Mouse (Mus musculus) forebrain, embryonic 14.5 days (tissue): ENCODE measurements around the gene Gm45140. TPM values are rescaled to one million over a fixed set of nuclear protein-coding genes. Genes with fewer than 3 reads are reported as not detected.

Experiments used
- ATAC-seq: fragments of 200-750 bp; cut with Nextera tagmentation; 2 replicates; pipeline ENCODE4 v1.8.0; 2017; ENCODE audit warnings: mild to moderate bottlenecking, moderate library complexity
- DNase-seq: peaks from one replicate; pipeline ENCODE4 v3.0.0-alpha.2; 2015; ENCODE audit warnings: low spot score
- H3K27ac ChIP-seq: fragments of 300-500 bp; sonication (generic); 2 replicates; pipeline ENCODE4 v1.5.1; 2014; ENCODE audit warnings: low read depth, mild to moderate bottlenecking, control low read depth, low read length, moderate library complexity
- H3K27me3 ChIP-seq: fragments of 300-500 bp; sonication (generic); replicated peaks from 2 replicates; pipeline ENCODE4 v1.6.1; 2014; ENCODE audit warnings: low read length, control low read depth, mixed read lengths; ENCODE audit not compliant: control insufficient read depth, insufficient read depth
- H3K36me3 ChIP-seq: fragments of 300-500 bp; sonication (generic); 2 replicates; pipeline ENCODE4 v1.6.1; 2014; ENCODE audit warnings: low read length, control low read depth; ENCODE audit not compliant: control insufficient read depth, insufficient read depth
- H3K4me1 ChIP-seq: fragments of 300-500 bp; sonication (generic); 2 replicates; pipeline ENCODE4 v1.6.1; 2014; ENCODE audit warnings: antibody characterized with exemption, low read length, control low read depth; ENCODE audit not compliant: control insufficient read depth, insufficient read depth
- H3K4me2 ChIP-seq: fragments of 300-500 bp; sonication (generic); 2 replicates; pipeline ENCODE4 v1.6.1; 2014; ENCODE audit warnings: mild to moderate bottlenecking, control low read depth, low read length
- H3K4me3 ChIP-seq: fragments of 300-500 bp; sonication (generic); 2 replicates; pipeline ENCODE4 v1.5.1; 2014; ENCODE audit warnings: low read depth, low read length, control low read depth
- H3K9ac ChIP-seq: fragments of 300-500 bp; sonication (generic); 2 replicates; pipeline ENCODE4 v1.6.1; 2014; ENCODE audit warnings: mild to moderate bottlenecking, low read length, control low read depth, moderate library complexity
- H3K9me3 ChIP-seq: fragments of 300-500 bp; sonication (generic); replicated peaks from 2 replicates; pipeline ENCODE4 v1.6.1; 2016; ENCODE audit warnings: low read length, control low read depth, mixed read lengths; ENCODE audit not compliant: control insufficient read depth
- WGBS: fragments of 180-500 bp; shearing (Covaris S2); extraction: QIAGEN DNeasy Blood & Tissue Kit; methylation state at CpG from one replicate; pipeline ENCODE4 v1.1.7; 2014; 5-methylcytosine and 5-hydroxymethylcytosine counted together
- polyA plus RNA-seq: library from polyadenylated mRNA; unstranded; fragments of >200 nt; fragmentation: Nextera tagmentation; extraction: Ambion mirVana; gene quantifications from 2 replicates; pipeline ENCODE4 v1.2.1, GENCODE M21; 2014

Gm45140 gene
- polyA plus RNA-seq, result 1.2 and 2.4 TPM in 2 replicates

DNA sequence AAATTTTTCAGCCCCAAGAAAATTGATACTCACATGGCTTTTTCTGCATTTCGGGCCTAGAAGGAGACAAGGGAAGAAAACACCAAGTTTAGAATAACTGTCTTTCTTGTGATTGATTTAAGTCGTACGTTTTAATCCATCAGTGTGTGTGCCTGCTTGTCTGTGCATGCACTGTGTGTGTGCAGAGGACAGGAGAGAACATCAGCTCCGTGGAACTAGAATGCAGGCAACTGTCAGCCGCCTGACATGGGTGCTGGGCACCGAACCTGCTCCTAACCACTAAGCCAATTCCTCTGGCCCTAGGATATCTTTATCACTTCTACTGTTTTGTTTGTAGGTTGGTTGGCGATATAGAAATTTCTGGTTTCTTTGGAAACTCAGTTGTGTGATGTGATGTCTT lies at the start of gene Gm45140:
Gm45140 (minus strand) TSS at position 101 of the 400 bp plus-strand sequence.
- Histone ChIP-seq H3K4me3 (no peak within 1 kb of the TSS), H3K4me1 (peaks cover 6% of the 10 kb centered on the region; the same call in 1 of the 2 replicates), H3K36me3 (peaks cover 40% of the 10 kb centered on the region), H3K27me3 (no peaks in the 10 kb centered on the region), H3K9me3 (no peaks in the 10 kb centered on the region), H3K9ac (no peak within 1 kb of the TSS), H3K27ac (no peak within 1 kb of the TSS), H3K4me2 (no peak within 1 kb of the TSS)
- 96% methylated on average over 7 of the region's 7 CpGs for WGBS
- no peak for DNase-seq
- no peak for ATAC-seq

DNA sequence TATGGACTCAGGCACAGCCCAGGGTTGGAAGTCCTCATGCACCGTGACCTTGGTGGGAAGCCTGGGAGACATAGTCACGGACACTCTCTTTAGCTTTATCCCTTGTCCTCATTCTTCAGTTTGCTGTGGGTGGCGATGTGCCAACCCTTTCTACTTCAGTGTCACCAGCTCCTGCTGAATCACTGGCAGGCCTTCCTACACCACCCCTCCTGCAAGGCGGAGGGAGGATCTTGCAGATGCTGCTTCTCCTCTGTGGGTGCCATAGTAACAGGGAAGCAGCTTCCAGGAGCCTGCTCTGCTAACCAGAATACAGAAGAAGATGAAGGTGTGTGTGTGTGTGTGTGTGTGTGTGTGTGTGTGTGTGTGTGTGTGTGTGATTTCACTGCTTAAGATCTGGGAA lies 47.2 kb upstream of the Gm45140 start:
- ATAC-seq, result no peak

DNA sequence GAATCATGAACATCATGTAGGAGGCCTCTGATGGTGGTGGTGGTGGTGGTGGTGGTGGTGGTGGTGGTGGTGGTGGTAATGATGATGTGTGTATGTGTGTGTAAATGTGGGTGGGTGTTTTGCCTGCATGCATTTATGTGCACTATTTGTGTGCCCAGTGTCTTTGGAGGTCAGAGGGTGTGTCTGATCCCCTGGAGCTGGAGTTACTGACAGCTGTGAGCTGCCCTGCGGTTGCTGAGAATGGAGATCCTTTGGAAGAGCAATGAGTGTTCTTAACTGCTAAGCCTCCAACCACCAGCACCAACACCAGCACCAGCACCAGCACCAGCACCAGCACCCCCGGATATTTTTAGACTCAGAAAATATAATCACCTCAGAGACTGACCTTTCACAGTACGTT lies 46.6 kb upstream of the Gm45140 start:
- 79% methylated on average over 3 of the region's 3 CpGs for WGBS
- Histone ChIP-seq H3K27me3 (no peaks in the 10 kb centered on the region), H3K4me3 (no peak overlapping the region), H3K9ac (no peak overlapping the region), H3K27ac (no peak overlapping the region), H3K4me1 (no peaks in the 10 kb centered on the region), H3K36me3 (no peaks in the 10 kb centered on the region), H3K9me3 (no peaks in the 10 kb centered on the region), H3K4me2 (no peak overlapping the region)
- ATAC-seq (no peak), DNase-seq (no peak)

More for the DNA sequence above, 47.2 kb upstream of the Gm45140 start:
- 53% methylated on average over 4 of the region's 4 CpGs for WGBS
- DNase-seq, result peak; percentile 41
- Histone ChIP-seq H3K36me3 (no peaks in the 10 kb centered on the region), H3K4me3 (no peak overlapping the region), H3K4me1 (no peaks in the 10 kb centered on the region), H3K27ac (no peak overlapping the region), H3K9ac (no peak overlapping the region), H3K27me3 (no peaks in the 10 kb centered on the region), H3K9me3 (no peaks in the 10 kb centered on the region), H3K4me2 (no peak overlapping the region)

DNA sequence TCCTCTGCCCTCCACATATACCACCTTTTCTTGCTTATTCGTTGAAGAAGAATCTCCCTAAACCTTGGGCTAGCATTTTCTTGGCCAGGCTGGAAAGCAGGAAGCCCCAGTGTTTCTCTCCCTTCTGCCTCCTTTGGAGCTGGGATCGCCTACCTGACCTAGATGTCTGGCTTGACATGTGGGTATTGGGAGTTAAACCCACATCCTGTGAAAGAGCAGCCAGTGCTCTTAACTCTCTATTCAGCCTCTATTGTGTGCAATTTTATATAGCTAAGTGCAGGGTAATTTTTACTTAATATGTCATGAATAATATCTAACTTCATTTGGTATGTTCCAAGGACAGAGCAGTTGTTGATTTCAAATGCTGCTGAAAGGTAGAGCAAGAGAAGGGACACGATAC lies 44.0 kb upstream of the Gm45140 start:
- DNase-seq, result no peak
- Histone ChIP-seq H3K9me3 (no peaks in the 10 kb centered on the region), H3K27ac (no peak overlapping the region), H3K4me3 (no peak overlapping the region), H3K4me2 (no peak overlapping the region), H3K9ac (no peak overlapping the region), H3K36me3 (no peaks in the 10 kb centered on the region), H3K27me3 (no peaks in the 10 kb centered on the region), H3K4me1 (no peaks in the 10 kb centered on the region)
- 80% methylated on average over 3 of the region's 3 CpGs for WGBS
- no peak for ATAC-seq

DNA sequence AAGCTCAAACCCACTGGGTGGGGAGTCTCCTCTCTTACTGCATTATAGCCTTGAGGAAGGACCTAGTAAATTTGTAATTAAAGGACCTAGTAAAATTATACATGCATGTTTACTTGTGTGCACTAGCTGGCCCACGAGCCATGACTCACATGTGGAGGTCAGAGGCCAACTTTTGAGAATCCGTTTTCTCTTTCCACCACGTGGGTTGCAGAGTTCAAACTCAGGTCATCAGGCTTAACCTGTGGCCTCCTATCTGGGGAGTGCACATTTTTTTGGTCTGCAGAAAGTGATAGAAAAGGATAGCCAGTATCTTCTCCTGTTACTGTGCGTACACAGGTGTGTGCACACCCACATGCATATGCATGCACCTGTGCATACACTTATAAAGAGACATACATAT lies 43.4 kb upstream of the Gm45140 start:
- ATAC-seq (no peak), DNase-seq (no peak)
- WGBS, result 68% methylated on average over 4 of the region's 4 CpGs
- no peaks in the 10 kb centered on the region for H3K9me3 ChIP-seq
- no peak overlapping the region for H3K4me2 ChIP-seq
- no peaks in the 10 kb centered on the region for H3K36me3 ChIP-seq
- H3K27ac ChIP-seq, result no peak overlapping the region
- no peaks in the 10 kb centered on the region for H3K4me1 ChIP-seq
- no peak overlapping the region for H3K4me3 ChIP-seq
- H3K27me3 ChIP-seq, result no peaks in the 10 kb centered on the region
- H3K9ac ChIP-seq, result no peak overlapping the region

DNA sequence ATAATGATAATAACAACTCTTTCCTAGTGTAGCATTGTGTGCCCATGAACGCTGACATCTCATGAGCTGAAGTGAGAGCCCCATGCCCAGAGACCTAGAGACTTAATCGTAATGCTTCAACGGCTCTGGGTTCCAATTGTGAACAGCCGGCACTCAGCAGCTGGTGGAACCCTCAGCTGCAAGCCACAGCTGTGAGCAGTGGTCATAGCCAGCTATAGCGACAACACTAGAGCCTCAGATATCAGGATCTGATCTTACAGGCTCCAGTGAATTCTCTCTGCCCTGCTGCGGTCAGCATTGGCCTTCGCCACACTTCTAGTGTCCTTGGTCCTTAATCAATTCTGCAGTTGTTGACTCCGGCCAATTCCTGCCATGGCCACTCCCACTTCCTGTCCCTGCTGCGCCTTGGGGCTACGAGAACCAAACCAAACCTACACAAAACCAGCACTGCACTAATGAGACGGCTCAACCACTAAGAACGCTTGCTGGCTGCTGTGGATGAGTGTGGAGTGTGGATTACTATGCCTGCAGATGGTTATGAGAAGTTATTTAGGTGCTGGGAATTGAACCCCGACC lies 40.6 kb upstream of the Gm45140 start:
- Histone ChIP-seq H3K36me3 (no peaks in the 10 kb centered on the region), H3K4me3 (no peak overlapping the region), H3K9ac (no peak overlapping the region), H3K27me3 (no peaks in the 10 kb centered on the region), H3K9me3 (no peaks in the 10 kb centered on the region), H3K4me1 (no peaks in the 10 kb centered on the region), H3K4me2 (no peak overlapping the region), H3K27ac (no peak overlapping the region)
- DNase-seq (no peak), ATAC-seq (no peak)
- WGBS, result 80% methylated on average over 13 of the region's 13 CpGs

DNA sequence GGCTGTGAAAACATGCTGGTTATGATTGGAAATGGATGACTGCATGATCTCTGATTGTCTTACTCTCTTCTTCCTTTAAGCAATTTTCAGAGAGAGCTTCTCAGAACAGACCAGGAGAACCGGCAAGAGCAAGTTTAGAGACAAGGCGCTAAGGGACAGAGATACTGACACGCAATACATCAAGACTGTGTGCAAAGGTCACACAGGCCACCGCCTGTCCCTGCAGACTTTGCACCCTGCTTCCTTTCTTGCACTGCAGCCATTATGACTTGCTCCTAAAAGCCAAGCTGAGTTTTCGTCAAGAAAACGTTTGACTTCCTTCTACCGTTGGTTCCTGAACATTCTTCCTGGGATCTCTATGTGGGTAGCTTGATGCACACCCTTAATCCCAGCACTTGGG lies 40.0 kb upstream of the Gm45140 start:
- Histone ChIP-seq H3K36me3 (no peaks in the 10 kb centered on the region), H3K27me3 (no peaks in the 10 kb centered on the region), H3K27ac (no peak overlapping the region), H3K9me3 (no peaks in the 10 kb centered on the region), H3K4me2 (no peak overlapping the region), H3K4me3 (no peak overlapping the region), H3K9ac (no peak overlapping the region), H3K4me1 (no peaks in the 10 kb centered on the region)
- WGBS, result 94% methylated on average over 7 of the region's 7 CpGs
- no peak for ATAC-seq
- DNase-seq, result no peak

DNA sequence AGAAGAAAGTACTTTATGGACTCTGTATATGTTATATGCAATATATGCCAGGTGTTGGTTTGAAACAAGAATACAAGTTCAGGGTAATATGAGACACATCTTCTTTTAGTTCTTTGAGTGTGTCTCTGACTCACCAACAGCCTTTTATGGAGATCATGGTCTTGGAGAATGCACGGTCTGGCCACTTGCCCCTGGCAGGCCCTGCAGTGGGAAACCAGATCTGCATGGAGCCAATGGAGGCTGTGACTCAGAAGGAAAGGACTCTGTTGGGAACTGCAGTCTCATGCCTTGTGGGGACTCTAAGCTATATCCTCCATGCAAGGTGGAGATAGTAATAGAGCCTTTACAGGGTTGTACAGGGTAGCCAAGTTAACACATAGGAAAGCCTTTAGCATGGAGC lies 39.5 kb upstream of the Gm45140 start:
- Histone ChIP-seq H3K4me1 (no peaks in the 10 kb centered on the region), H3K27me3 (no peaks in the 10 kb centered on the region), H3K9me3 (no peaks in the 10 kb centered on the region), H3K27ac (no peak overlapping the region), H3K9ac (no peak overlapping the region), H3K36me3 (no peaks in the 10 kb centered on the region), H3K4me2 (no peak overlapping the region), H3K4me3 (no peak overlapping the region)
- ATAC-seq, result no peak
- WGBS, result 80% methylated on average over 1 of the region's 1 CpGs
- no peak for DNase-seq

DNA sequence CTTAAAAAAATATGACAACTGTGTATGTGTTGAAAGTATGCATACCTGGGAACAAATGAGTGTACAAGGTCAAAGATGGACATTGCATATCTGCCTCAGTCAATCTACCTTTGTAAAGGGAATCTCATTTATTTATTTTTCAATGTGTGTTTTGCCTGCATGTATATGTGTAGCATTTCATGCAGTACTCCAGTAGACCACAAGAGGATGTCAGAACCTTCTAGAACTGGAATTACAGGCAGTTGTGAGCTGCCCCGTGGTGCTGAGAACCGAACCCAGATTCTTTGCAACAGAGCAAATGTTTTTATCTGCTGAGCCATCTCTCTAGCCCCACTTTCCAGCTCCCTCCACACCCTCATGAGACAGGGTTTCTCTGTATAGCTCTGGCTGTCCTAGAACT lies 38.4 kb upstream of the Gm45140 start:
- no peaks in the 10 kb centered on the region for H3K9me3 ChIP-seq
- H3K9ac ChIP-seq, result no peak overlapping the region
- no peak overlapping the region for H3K4me2 ChIP-seq
- ATAC-seq (no peak), DNase-seq (no peak)
- H3K4me1 ChIP-seq, result no peaks in the 10 kb centered on the region
- H3K27ac ChIP-seq, result no peak overlapping the region
- H3K36me3 ChIP-seq, result no peaks in the 10 kb centered on the region
- 87% methylated on average over 2 of the region's 2 CpGs for WGBS
- no peak overlapping the region for H3K4me3 ChIP-seq
- H3K27me3 ChIP-seq, result no peaks in the 10 kb centered on the region
